ENCODE assay signal across 9 mouse cellular contexts in the genomic region with DNA sequence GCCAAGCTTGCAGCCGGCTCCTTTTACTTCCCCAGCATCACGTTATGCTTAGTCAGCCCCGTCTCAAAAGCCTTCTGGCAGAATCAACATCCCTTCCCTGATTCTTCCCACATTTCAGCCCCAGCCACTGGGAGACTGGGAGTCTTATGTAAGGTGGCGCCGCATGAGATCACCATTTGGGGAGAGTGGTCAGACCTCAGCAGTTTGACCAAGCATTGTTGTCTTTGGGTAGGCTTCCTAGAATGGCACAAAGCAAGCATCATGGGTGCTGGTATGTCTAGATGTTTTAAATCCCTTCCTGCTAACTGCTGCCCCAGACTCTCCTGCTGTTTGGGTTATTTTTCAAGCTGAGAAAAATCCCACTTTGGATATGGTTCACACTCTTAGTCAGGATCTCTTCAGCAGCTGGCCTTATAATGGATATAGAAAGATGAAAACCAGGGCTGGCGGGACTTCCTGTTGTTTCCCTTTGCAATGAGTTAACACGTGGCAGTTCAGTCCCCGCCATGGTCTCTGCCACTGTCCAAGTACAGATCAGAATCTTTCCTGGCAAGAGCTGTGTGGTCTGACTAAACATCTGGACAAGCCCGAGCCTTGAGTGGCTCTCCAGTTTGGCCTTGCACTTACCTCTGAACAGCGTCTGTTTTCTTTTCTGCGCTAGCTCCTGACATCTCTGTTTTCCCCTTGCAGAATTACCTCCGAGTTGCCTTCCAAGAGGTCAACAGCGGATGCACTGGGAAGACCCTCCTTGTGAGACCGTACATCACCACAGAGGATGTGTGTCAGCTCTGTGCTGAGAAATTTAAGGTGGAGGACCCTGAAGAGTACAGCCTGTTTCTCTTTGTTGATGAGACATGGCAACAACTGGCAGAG. TPM values are rescaled to one million over a fixed set of nuclear protein-coding genes. Genes with fewer than 3 reads are reported as not detected.
A peak's percentile ranks its signal among the peaks of the same experiment; 100 is the strongest.
DNase-seq lines count a peak whose midpoint lies in the region; ATAC-seq lines count a peak whose summit lies in the region.
"Had no signal": no experiment of that assay in that cellular context is flagged by ENCODE, and none has a peak within 500 bp of the region (broad histone marks: within the 10 kb centered on the region; RNA-seq: fewer than 3 reads in every experiment).

No protein-coding gene starts in this region.

- H3K4me3 ChIP-seq in neural tube, embryonic 11.5 days (ENCODE audit: low read depth, low read length): no peak overlapping the region
- no peak overlapping the region for H3K4me3 ChIP-seq in liver, embryonic 11.5 days (ENCODE audit: low read depth, low read length)
- H3K4me3 ChIP-seq: midbrain, embryonic 12.5 days had no signal

- no peak overlapping the region for H3K9ac ChIP-seq in neural tube, embryonic 11.5 days (ENCODE audit: low read length)
- H3K9ac ChIP-seq in liver, embryonic 11.5 days (ENCODE audit: low read depth, low read length): no peak overlapping the region
- H3K9ac ChIP-seq: midbrain, embryonic 12.5 days had no signal

- intact Hi-C loops in heart, postnatal 25 days (cut with DNase I): loop anchor here (5.0 kb wide), 3 partner anchors 73 to 98 kb away; no protein-coding TSS in a partner anchor

- H3K27ac ChIP-seq in neural tube, embryonic 11.5 days (ENCODE audit: low read depth, low read length): 0 out of 2 replicates have a peak overlapping the region, but pooled peaks have one; percentile 3
- H3K27ac ChIP-seq in liver, embryonic 11.5 days (ENCODE audit: low read depth, low read length): peak overlapping the region; percentile 23; the same call in 1 of the 2 replicates

- H3K9me3 ChIP-seq in neural tube, embryonic 11.5 days (ENCODE audit: control insufficient read depth, low read length): no peaks in the 10 kb centered on the region
- no peaks in the 10 kb centered on the region for H3K9me3 ChIP-seq in liver, embryonic 11.5 days (ENCODE audit: control insufficient read depth, low read length)

- H3K4me1 ChIP-seq in neural tube, embryonic 11.5 days (ENCODE audit: control insufficient read depth, insufficient read depth, low read length): no peaks in the 10 kb centered on the region
- peaks cover 3% of the 10 kb centered on the region; the same call in 1 of the 2 replicates for H3K4me1 ChIP-seq in liver, embryonic 11.5 days (replicated peaks; ENCODE audit: control insufficient read depth, insufficient read depth, low read length)

- 60% methylated on average over 14 of the region's 14 CpGs for WGBS in neural tube, embryonic 11.5 days
- WGBS in liver, embryonic 11.5 days: 63% methylated on average over 14 of the region's 14 CpGs

- ATAC-seq in neural tube, embryonic 11.5 days (ENCODE audit: insufficient read depth, low FRiP score, low TSS enrichment): no peak
- ATAC-seq in liver, embryonic 11.5 days (replicated peaks; ENCODE audit: low FRiP score): no peak
- ATAC-seq in cerebellum, adult (ENCODE audit: insufficient number of reproducible peaks, low FRiP score, low TSS enrichment): no peak

- H3K4me2 ChIP-seq in neural tube, embryonic 11.5 days (ENCODE audit: low read depth): no peak overlapping the region
- H3K4me2 ChIP-seq in liver, embryonic 11.5 days: no peak overlapping the region
- H3K4me2 ChIP-seq: midbrain, embryonic 12.5 days had no signal

- no peaks in the 10 kb centered on the region for H3K36me3 ChIP-seq in neural tube, embryonic 11.5 days (ENCODE audit: control insufficient read depth, insufficient read depth, low read length)
- H3K36me3 ChIP-seq in liver, embryonic 11.5 days (ENCODE audit: control insufficient read depth, insufficient read depth, low read length): no peaks in the 10 kb centered on the region

- DNase-seq in neural tube, embryonic 11.5 days (ENCODE audit: low spot score): no peak
- no peak for DNase-seq in neural tube, embryonic 10.5 days (ENCODE audit: extremely low spot score, low spot score)
- peak; percentile 69 for DNase-seq in gastrocnemius, adult 18-20 months (ENCODE audit: low spot score)
- peak; percentile 63 for DNase-seq in heart, postnatal 25 days (ENCODE audit: low spot score)
- DNase-seq in liver, embryonic 11.5 days (ENCODE audit: low spot score): no peak
- DNase-seq in thymus, postnatal 10 days (ENCODE audit: low spot score in 2 of 2): no peak

- H3K27me3 ChIP-seq in neural tube, embryonic 11.5 days (ENCODE audit: control insufficient read depth, insufficient read depth, low read length): no peaks in the 10 kb centered on the region
- no peaks in the 10 kb centered on the region for H3K27me3 ChIP-seq in liver, embryonic 11.5 days (replicated peaks; ENCODE audit: control insufficient read depth, insufficient read depth, low read length)
- H3K27me3 ChIP-seq: midbrain, embryonic 12.5 days had no signal

RNA-seq across cellular contexts. Expression of gene Naa20, which starts 16.8 kb away (rescaled TPM):
- 156 and 164 TPM in 2 replicates for polyA plus RNA-seq in neural tube, embryonic 11.5 days (2014; fragmentation: Nextera tagmentation; extraction: Ambion mirVana)
- 10 to 100 TPM; 52.1 to 57.4 TPM for total RNA-seq in gastrocnemius, adult 18-20 months (2021)
- total RNA-seq in heart, postnatal 25 days (2021): 100 to 1,000 TPM; 102 to 108 TPM
- polyA plus RNA-seq in liver, embryonic 11.5 days (2014; fragmentation: Nextera tagmentation; extraction: Ambion mirVana): 147 and 156 TPM in 2 replicates

RNA-seq across cellular contexts. Expression of gene Cfap61, which starts 49.4 kb away (rescaled TPM):
- polyA plus RNA-seq in neural tube, embryonic 11.5 days (2014; fragmentation: Nextera tagmentation; extraction: Ambion mirVana): 0.91 and 3.1 TPM in 2 replicates
- not detected for total RNA-seq in gastrocnemius, adult 18-20 months (2021)
- total RNA-seq in heart, postnatal 25 days (2021): 1 to 10 TPM in 1 of 2 experiments, under 1 TPM in 1; 0.95 to 1.2 TPM
- 0.10 TPM in 1 of 2 replicates, not detected in the other for polyA plus RNA-seq in liver, embryonic 11.5 days (2014; fragmentation: Nextera tagmentation; extraction: Ambion mirVana)
- total RNA-seq: common myeloid progenitor, adult 5-6 weeks had no signal

RNA-seq across cellular contexts. Expression of gene Crnkl1, which starts 49.7 kb away (rescaled TPM):
- 44.1 and 46.5 TPM in 2 replicates for polyA plus RNA-seq in neural tube, embryonic 11.5 days (2014; fragmentation: Nextera tagmentation; extraction: Ambion mirVana)
- 10 to 100 TPM; 17.0 to 17.1 TPM for total RNA-seq in gastrocnemius, adult 18-20 months (2021)
- total RNA-seq in heart, postnatal 25 days (2021): 10 to 100 TPM; 17.5 to 20.5 TPM
- 36.2 and 36.9 TPM in 2 replicates for polyA plus RNA-seq in liver, embryonic 11.5 days (2014; fragmentation: Nextera tagmentation; extraction: Ambion mirVana)

Comparison
In these comparisons a context has a peak if more than half of its experiments do, and no peak if none do; other contexts are left out.
1. DNase-seq: peak in gastrocnemius, adult 18-20 months (single experiment) and heart, postnatal 25 days (single experiment); none in neural tube, embryonic 11.5 days (single experiment), neural tube, embryonic 10.5 days (single experiment), liver, embryonic 11.5 days (single experiment) and thymus, postnatal 10 days (0 of 2).